Mouse (Mus musculus) stomach, postnatal 0 days (tissue): Measurements from ENCODE around the gene Tmco1. TPM values are rescaled to one million over a fixed set of nuclear protein-coding genes. Genes with fewer than 3 reads are reported as not detected.

Source experiments
- ATAC-seq: fragments of 200-750 bp; cut with Nextera tagmentation; 2 replicates; pipeline ENCODE4 v1.8.0; 2017; ENCODE audit not compliant: low FRiP score, low TSS enrichment
- DNase-seq: peaks from one replicate; pipeline ENCODE4 v3.0.0-alpha.2; 2016; ENCODE audit warnings: low spot score
- H3K27ac ChIP-seq: fragments of 300-500 bp; sonication (generic); replicated peaks from 2 replicates; pipeline ENCODE4 v1.5.1; 2014; ENCODE audit warnings: mild to moderate bottlenecking, control low read depth
- H3K27me3 ChIP-seq: fragments of 300-500 bp; sonication (generic); 2 replicates; pipeline ENCODE4 v1.6.1; 2014; ENCODE audit warnings: low read length; ENCODE audit not compliant: control insufficient read depth, insufficient read depth
- H3K36me3 ChIP-seq: fragments of 300-500 bp; sonication (generic); 2 replicates; pipeline ENCODE4 v1.6.1; 2014; ENCODE audit warnings: low read length, mixed read lengths; ENCODE audit not compliant: control insufficient read depth, insufficient read depth
- H3K4me1 ChIP-seq: fragments of 300-500 bp; sonication (generic); replicated peaks from 2 replicates; pipeline ENCODE4 v1.6.1; 2014; ENCODE audit warnings: antibody characterized with exemption; ENCODE audit not compliant: control insufficient read depth, insufficient read depth
- H3K4me2 ChIP-seq: fragments of 300-500 bp; sonication (generic); replicated peaks from 2 replicates; pipeline ENCODE4 v1.6.1; 2014; ENCODE audit warnings: low read depth, mild to moderate bottlenecking, control low read depth, moderate library complexity
- H3K4me3 ChIP-seq: fragments of 300-500 bp; sonication (generic); 2 replicates; pipeline ENCODE4 v1.5.1; 2014; ENCODE audit warnings: low read depth, low read length, control low read depth
- H3K9ac ChIP-seq: fragments of 300-500 bp; sonication (generic); 2 replicates; pipeline ENCODE4 v1.6.1; 2014; ENCODE audit warnings: mild to moderate bottlenecking, low read length, control low read depth, mixed read lengths
- H3K9me3 ChIP-seq: fragments of 300-500 bp; sonication (generic); 2 replicates; pipeline ENCODE4 v1.6.1; 2016; ENCODE audit warnings: low read length; ENCODE audit not compliant: control insufficient read depth
- CTCF ChIP-seq: IDR thresholded peaks from 2 replicates; pipeline ENCODE4 v1.5.1; 2016; ENCODE audit warnings: antibody characterized with exemption, low read depth, mild to moderate bottlenecking, moderate library complexity
- EP300 ChIP-seq: optimal IDR thresholded peaks from 2 replicates; pipeline ENCODE3; 2016; ENCODE audit warnings: antibody characterized with exemption
- WGBS: fragments of 180-500 bp; shearing (Covaris S2); extraction: QIAGEN DNeasy Blood & Tissue Kit; methylation state at CpG from one replicate; pipeline ENCODE4 v1.1.7; 2014; 5-methylcytosine and 5-hydroxymethylcytosine counted together
- polyA plus RNA-seq: library from polyadenylated mRNA; unstranded; fragments of >200 nt; fragmentation: Nextera tagmentation; extraction: Ambion mirVana; gene quantifications from 2 replicates; pipeline ENCODE4 v1.2.1, GENCODE M21; 2015

Tmco1 gene
- polyA plus RNA-seq, 1 experiment from 2014 or later: 77.2 TPM

DNA sequence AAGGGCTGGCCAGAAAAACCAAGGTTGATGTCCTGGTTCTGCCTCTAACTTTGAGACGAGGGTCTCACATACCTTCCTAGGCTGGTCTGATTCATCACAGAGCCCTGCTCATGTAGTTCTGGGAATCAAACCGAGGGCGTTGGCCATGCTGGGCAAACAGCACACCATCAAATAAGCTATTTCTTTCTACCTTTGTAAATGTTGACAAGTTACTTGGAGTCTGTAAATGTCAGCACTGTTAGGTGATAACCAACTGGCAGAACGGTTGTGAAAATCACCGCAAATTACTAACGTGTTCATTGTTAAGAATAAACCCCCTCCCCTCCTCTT lies 17.9 kb upstream of the Tmco1 start:
- H3K27me3 ChIP-seq: no peaks in the 10 kb centered on the region
- DNase-seq (peak; percentile 41), ATAC-seq (peak; percentile 57; the same call in 1 of the 2 replicates)
- 0 out of 2 replicates have a peak, but pooled peaks cover 2% of the 10 kb centered on the region for H3K4me1 ChIP-seq
- H3K4me3 ChIP-seq: no peak overlapping the region
- no peaks in the 10 kb centered on the region for H3K9me3 ChIP-seq
- no peak overlapping the region for H3K27ac ChIP-seq
- no peak overlapping the region for H3K4me2 ChIP-seq
- TF ChIP-seq CTCF (no peak), EP300 (no peak)
- no peaks in the 10 kb centered on the region for H3K36me3 ChIP-seq
- 18% methylated on average over 6 of the region's 6 CpGs for WGBS
- no peak overlapping the region for H3K9ac ChIP-seq

DNA sequence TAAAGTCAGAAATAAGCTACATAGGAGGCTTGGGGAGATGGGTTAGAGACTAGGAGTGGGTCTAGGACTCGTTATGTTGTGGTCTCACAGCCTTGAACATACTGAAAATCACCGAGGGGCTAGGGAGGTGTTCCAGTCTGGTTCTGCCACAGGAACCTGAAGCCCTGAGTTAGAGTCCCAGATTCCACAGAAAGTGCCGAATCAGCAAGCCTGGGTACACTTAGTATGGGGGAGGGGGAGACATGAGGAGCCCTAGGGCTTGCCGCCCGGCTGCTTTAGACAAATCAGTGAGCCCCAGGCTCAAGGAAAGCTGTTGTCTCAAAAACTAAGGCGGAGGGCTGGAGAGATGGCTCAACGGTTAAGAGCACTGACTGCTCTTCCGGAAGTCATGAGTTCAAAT lies 16.6 kb upstream of the Tmco1 start:
- H3K9ac ChIP-seq: no peak overlapping the region
- no peak overlapping the region for H3K4me3 ChIP-seq

DNA sequence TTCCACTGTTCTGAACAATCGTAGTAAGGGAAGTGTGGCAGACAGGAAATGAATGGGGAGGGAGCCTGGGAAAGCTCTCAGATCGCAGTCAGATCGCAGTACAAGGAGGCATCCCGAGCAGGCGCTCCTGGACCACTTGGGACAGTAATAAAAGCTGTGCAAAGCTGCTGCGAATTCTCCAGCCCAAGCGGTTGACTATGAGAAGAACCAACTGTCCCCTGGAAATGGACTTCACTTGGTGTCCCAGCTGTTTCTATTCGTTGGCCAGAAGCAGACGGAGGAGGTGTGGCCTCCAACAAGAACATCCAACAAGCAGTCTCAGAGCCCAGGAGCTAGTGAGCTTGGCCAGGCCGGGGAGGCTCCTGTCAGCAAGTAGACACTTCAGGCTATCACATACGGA lies 15.7 kb upstream of the Tmco1 start:
- H3K4me3 ChIP-seq: no peak overlapping the region
- H3K27me3 ChIP-seq: no peaks in the 10 kb centered on the region
- no peak for DNase-seq
- no peak overlapping the region for H3K4me2 ChIP-seq
- no peaks in the 10 kb centered on the region for H3K4me1 ChIP-seq
- WGBS: 36% methylated on average over 11 of the region's 11 CpGs
- H3K9me3 ChIP-seq: no peaks in the 10 kb centered on the region
- TF ChIP-seq EP300: no peak
- TF ChIP-seq CTCF: peak; percentile 22; the same call in 1 of the 2 replicates
- H3K27ac ChIP-seq: no peak overlapping the region
- H3K9ac ChIP-seq: no peak overlapping the region
- ATAC-seq: peak; percentile 54; the same call in 1 of the 2 replicates
- H3K36me3 ChIP-seq: no peaks in the 10 kb centered on the region

More for the DNA sequence above, 16.6 kb upstream of the Tmco1 start:
- ATAC-seq (no peak), DNase-seq (no peak)
- TF ChIP-seq CTCF (no peak), EP300 (no peak)
- no peak overlapping the region for H3K27ac ChIP-seq
- H3K27me3 ChIP-seq: no peaks in the 10 kb centered on the region
- 88% methylated on average over 8 of the region's 8 CpGs for WGBS
- H3K9me3 ChIP-seq: no peaks in the 10 kb centered on the region
- no peaks in the 10 kb centered on the region for H3K36me3 ChIP-seq
- no peaks in the 10 kb centered on the region for H3K4me1 ChIP-seq
- no peak overlapping the region for H3K4me2 ChIP-seq

DNA sequence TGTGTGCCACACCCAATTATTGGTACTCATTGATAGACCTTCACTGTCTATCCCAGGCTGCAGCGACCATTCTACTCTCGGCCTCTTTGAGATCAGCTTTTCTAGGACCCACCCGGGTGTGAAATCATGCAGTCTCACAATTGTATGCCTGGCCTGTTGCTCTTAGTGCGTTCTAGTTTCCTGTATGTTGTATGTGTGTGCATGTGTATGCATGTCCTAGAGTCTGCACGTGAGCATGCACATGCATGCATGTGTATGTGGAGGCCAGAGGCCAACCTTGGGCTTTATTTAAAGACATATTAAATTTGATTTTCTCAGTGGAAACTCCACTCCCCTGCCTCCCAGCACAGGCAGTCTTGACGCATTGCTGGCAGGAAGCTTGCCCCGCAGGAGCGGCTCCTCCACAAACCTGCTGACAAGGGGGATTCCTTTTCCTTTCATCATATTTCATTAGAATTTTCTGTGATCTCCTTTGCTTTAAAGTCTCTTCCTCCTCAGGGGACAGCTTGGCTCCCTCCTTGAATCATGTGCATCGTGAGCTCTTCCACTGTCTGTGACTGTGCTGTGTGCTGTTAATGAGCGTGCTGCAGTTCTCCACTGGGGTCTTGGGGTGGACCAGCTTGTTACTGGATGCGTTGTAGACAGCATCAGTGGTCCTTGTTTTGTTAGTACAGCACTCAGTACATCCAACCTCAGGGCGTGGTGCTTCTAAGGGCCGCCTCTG lies 12.3 kb upstream of the Tmco1 start:
- no peak for DNase-seq
- H3K4me3 ChIP-seq: no peak overlapping the region

DNA sequence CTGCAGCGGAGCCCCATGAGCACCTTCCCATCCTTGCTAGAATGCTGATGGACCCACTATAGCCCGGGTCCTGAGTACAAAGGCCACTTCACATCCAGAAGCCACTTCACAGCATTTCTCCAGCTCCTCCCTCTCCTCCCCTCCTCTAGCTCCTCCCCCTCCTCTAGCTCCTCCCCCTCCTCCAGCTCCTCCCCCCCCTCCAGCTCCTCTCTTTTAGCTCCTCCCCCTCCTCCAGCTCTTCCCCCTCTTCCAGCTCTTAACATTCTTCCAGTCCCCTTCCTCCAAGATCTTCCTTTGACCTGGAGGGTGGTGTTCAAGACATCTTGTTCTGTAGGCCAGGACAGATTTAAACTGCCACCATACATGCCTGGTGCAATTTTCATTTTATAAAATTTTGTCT lies 8.1 kb upstream of the Tmco1 start:
- no peak overlapping the region for H3K9ac ChIP-seq
- DNase-seq (no peak), ATAC-seq (no peak)
- no peaks in the 10 kb centered on the region for H3K27me3 ChIP-seq
- TF ChIP-seq CTCF (no peak), EP300 (no peak)
- no peak overlapping the region for H3K27ac ChIP-seq
- H3K4me1 ChIP-seq: no peaks in the 10 kb centered on the region
- H3K4me3 ChIP-seq: no peak overlapping the region
- H3K36me3 ChIP-seq: no peaks in the 10 kb centered on the region
- no peaks in the 10 kb centered on the region for H3K9me3 ChIP-seq
- WGBS: 64% methylated on average over 2 of the region's 2 CpGs
- no peak overlapping the region for H3K4me2 ChIP-seq

More for the DNA sequence above, 12.3 kb upstream of the Tmco1 start:
- no peak overlapping the region for H3K9ac ChIP-seq
- no peaks in the 10 kb centered on the region for H3K4me1 ChIP-seq
- ATAC-seq: no peak
- no peak overlapping the region for H3K27ac ChIP-seq
- TF ChIP-seq EP300 (no peak), CTCF (no peak)
- no peaks in the 10 kb centered on the region for H3K9me3 ChIP-seq
- H3K4me2 ChIP-seq: no peak overlapping the region
- 69% methylated on average over 13 of the region's 13 CpGs for WGBS
- H3K27me3 ChIP-seq: no peaks in the 10 kb centered on the region
- H3K36me3 ChIP-seq: no peaks in the 10 kb centered on the region

DNA sequence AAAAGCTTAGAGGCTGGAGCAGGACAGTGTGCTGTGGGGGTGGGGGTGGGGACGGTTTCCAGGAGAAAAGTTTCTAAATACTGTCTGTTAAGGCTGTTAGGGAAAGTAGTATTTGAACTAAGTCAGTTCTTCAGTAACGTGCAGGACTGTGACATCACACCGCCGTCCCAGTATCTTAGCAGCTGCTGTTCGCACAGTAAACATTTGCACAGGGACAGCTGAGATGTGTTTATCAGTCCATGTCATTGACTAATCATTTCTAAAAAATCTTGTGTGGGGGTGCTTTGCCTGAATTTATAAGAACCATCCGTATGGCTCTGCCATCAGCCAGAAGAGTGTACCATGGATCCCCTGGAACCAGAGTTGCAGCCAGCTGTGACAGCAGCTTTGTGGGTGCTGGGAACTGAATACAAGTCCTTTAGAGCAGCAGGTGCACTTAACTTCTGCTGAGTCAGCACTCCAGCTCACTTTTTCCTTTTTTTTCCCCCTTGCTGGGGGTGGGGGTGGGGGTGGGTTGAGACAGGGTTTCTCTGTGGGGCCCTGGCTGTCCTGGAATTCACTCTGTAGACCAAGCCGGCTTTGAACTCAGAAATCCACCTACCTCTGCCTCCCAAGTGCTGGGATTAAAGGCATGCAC lies 2.6 kb upstream of the Tmco1 start:
- Histone ChIP-seq H3K9ac (no peak overlapping the region), H3K27ac (no peak overlapping the region), H3K4me2 (no peak overlapping the region), H3K4me3 (no peak overlapping the region), H3K9me3 (no peaks in the 10 kb centered on the region), H3K36me3 (no peaks in the 10 kb centered on the region), H3K27me3 (no peaks in the 10 kb centered on the region), H3K4me1 (no peaks in the 10 kb centered on the region)
- ATAC-seq (no peak), DNase-seq (no peak)
- 31% methylated on average over 7 of the region's 7 CpGs for WGBS
- no peak for TF ChIP-seq EP300
- TF ChIP-seq CTCF: no peak
